In the genomic region with DNA sequence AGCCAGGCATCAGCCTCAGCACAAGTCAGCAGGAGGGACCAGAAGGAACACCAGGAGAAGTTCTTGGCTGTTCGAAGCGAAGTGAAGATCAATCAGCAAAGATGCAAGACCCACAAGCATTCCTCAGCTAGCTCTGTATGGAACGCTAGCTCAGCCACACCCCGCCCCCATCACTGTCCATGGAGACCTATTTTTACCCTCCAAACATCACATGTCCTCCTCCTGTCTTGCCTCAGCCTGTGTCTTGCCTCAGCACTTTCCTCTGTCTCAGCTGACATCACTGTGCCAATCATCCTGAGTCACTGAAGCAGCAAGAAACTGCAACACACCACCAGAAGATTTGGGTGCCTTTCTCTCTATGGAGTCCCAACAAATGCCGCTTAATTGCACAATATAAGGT, we compare ENCODE assay signal across 27 mouse cellular contexts.
DNase-seq lines count a peak whose midpoint lies in the region; ATAC-seq lines count a peak whose summit lies in the region.
"Had no signal": no experiment of that assay in that cellular context is flagged by ENCODE, and none has a peak within 500 bp of the region (broad histone marks: within the 10 kb centered on the region; RNA-seq: fewer than 3 reads in every experiment).

No protein-coding gene starts in this region.

- peak; percentile 89 for DNase-seq in heart, adult 11 months
- no peak for DNase-seq in heart, postnatal 25 days (ENCODE audit: low spot score)
- DNase-seq in midbrain, embryonic 11.5 days (ENCODE audit: low spot score, missing footprints), result no peak
- DNase-seq in lung, postnatal 14 days, result no peak
- DNase-seq: adrenal gland, postnatal 25 days; cerebellum, adult 11-12 months; cerebellum, adult 9-11 months; kidney, postnatal 14 days; layer of hippocampus, adult 9-11 months; liver, embryonic 13.5 days; lung, adult 18-20 months; midbrain, embryonic 14.5 days; spleen, adult 18-20 months; thymus, adult 18-20 months; thymus, postnatal 25 days had no signal

- no peaks in the 10 kb centered on the region for H3K36me3 ChIP-seq in heart, embryonic 11.5 days (ENCODE audit: control insufficient read depth, insufficient read depth, low read length)
- no peaks in the 10 kb centered on the region for H3K36me3 ChIP-seq in heart, embryonic 16.5 days (ENCODE audit: control insufficient read depth, insufficient read depth)
- no peaks in the 10 kb centered on the region for H3K36me3 ChIP-seq in neural tube, embryonic 15.5 days
- H3K36me3 ChIP-seq in midbrain, embryonic 11.5 days (ENCODE audit: control insufficient read depth, insufficient read depth, low read length), result no peaks in the 10 kb centered on the region
- H3K36me3 ChIP-seq: embryonic facial prominence, embryonic 13.5 days; forebrain, embryonic 10.5 days; forebrain, embryonic 15.5 days; hindbrain, embryonic 13.5 days; limb, embryonic 10.5 days; limb, embryonic 15.5 days; liver, embryonic 13.5 days had no signal

- H3K4me3 ChIP-seq in heart, embryonic 11.5 days (ENCODE audit: low read depth, low read length), result no peak overlapping the region
- H3K4me3 ChIP-seq in heart, embryonic 16.5 days (ENCODE audit: low read length), result no peak overlapping the region
- no peak overlapping the region for H3K4me3 ChIP-seq in neural tube, embryonic 15.5 days (replicated peaks)
- no peak overlapping the region for H3K4me3 ChIP-seq in midbrain, embryonic 11.5 days (ENCODE audit: low read depth, low read length)
- H3K4me3 ChIP-seq: embryonic facial prominence, embryonic 13.5 days; forebrain, embryonic 10.5 days; forebrain, embryonic 15.5 days; hindbrain, embryonic 13.5 days; limb, embryonic 10.5 days; limb, embryonic 15.5 days; liver, embryonic 13.5 days had no signal

- H3K27me3 ChIP-seq in heart, embryonic 11.5 days (ENCODE audit: control insufficient read depth, insufficient read depth, low read length), result no peaks in the 10 kb centered on the region
- H3K27me3 ChIP-seq in heart, embryonic 16.5 days (ENCODE audit: control insufficient read depth, insufficient read depth, low read length), result no peaks in the 10 kb centered on the region
- no peaks in the 10 kb centered on the region for H3K27me3 ChIP-seq in neural tube, embryonic 15.5 days (replicated peaks)
- no peaks in the 10 kb centered on the region for H3K27me3 ChIP-seq in midbrain, embryonic 11.5 days (ENCODE audit: control insufficient read depth, insufficient read depth, low read length)
- H3K27me3 ChIP-seq: embryonic facial prominence, embryonic 13.5 days; forebrain, embryonic 15.5 days; hindbrain, embryonic 13.5 days; limb, embryonic 15.5 days; liver, embryonic 13.5 days had no signal

- H3K27ac ChIP-seq in heart, embryonic 11.5 days (ENCODE audit: low read depth, low read length), result no peak overlapping the region; the same call in 1 of the 2 replicates
- H3K27ac ChIP-seq in heart, embryonic 16.5 days (ENCODE audit: low read length), result no peak overlapping the region
- no peak overlapping the region for H3K27ac ChIP-seq in neural tube, embryonic 15.5 days (replicated peaks)
- no peak overlapping the region for H3K27ac ChIP-seq in midbrain, embryonic 11.5 days (ENCODE audit: low read depth, low read length)
- H3K27ac ChIP-seq: embryonic facial prominence, embryonic 13.5 days; forebrain, embryonic 10.5 days; forebrain, embryonic 15.5 days; hindbrain, embryonic 13.5 days; limb, embryonic 10.5 days; limb, embryonic 15.5 days; liver, embryonic 13.5 days; stomach, postnatal 0 days had no signal

- H3K4me1 ChIP-seq in heart, embryonic 11.5 days (ENCODE audit: control insufficient read depth, insufficient read depth, low read length), result no peaks in the 10 kb centered on the region
- peaks cover 2% of the 10 kb centered on the region; the same call in 1 of the 2 replicates for H3K4me1 ChIP-seq in heart, embryonic 16.5 days (ENCODE audit: control insufficient read depth, insufficient read depth, low read length)
- H3K4me1 ChIP-seq in neural tube, embryonic 15.5 days, result no peaks in the 10 kb centered on the region
- no peaks in the 10 kb centered on the region for H3K4me1 ChIP-seq in midbrain, embryonic 11.5 days (ENCODE audit: control insufficient read depth, insufficient read depth, low read length)
- H3K4me1 ChIP-seq: embryonic facial prominence, embryonic 13.5 days; forebrain, embryonic 10.5 days; forebrain, embryonic 15.5 days; hindbrain, embryonic 13.5 days; limb, embryonic 10.5 days; limb, embryonic 15.5 days; liver, embryonic 13.5 days had no signal

- peak overlapping the region; percentile 11; the same call in 1 of the 2 replicates for H3K4me2 ChIP-seq in heart, embryonic 11.5 days
- H3K4me2 ChIP-seq in heart, embryonic 16.5 days (ENCODE audit: low read depth, low read length), result peak overlapping the region; percentile 23
- H3K4me2 ChIP-seq in neural tube, embryonic 15.5 days, result no peak overlapping the region
- H3K4me2 ChIP-seq in midbrain, embryonic 11.5 days, result no peak overlapping the region
- H3K4me2 ChIP-seq: embryonic facial prominence, embryonic 13.5 days; forebrain, embryonic 15.5 days; hindbrain, embryonic 13.5 days; limb, embryonic 15.5 days; liver, embryonic 13.5 days had no signal

- ATAC-seq in heart, embryonic 11.5 days (replicated peaks; ENCODE audit: insufficient number of reproducible peaks, low FRiP score, low TSS enrichment), result no peak
- ATAC-seq in heart, embryonic 16.5 days (replicated peaks; ENCODE audit: extremely low read depth, insufficient read depth, low FRiP score), result peak; percentile 82
- no peak for ATAC-seq in neural tube, embryonic 15.5 days (ENCODE audit: low FRiP score)
- ATAC-seq in midbrain, embryonic 11.5 days (ENCODE audit: low FRiP score), result no peak
- ATAC-seq: forebrain, embryonic 15.5 days; intestine, postnatal 0 days; lung, postnatal 0 days had no signal

- no peaks in the 10 kb centered on the region for H3K9me3 ChIP-seq in heart, embryonic 11.5 days (replicated peaks; ENCODE audit: control insufficient read depth, low read length)
- 0 out of 2 replicates have a peak, but pooled peaks cover 3% of the 10 kb centered on the region for H3K9me3 ChIP-seq in heart, embryonic 16.5 days (replicated peaks; ENCODE audit: control insufficient read depth, low read length)
- H3K9me3 ChIP-seq in neural tube, embryonic 15.5 days (replicated peaks), result no peaks in the 10 kb centered on the region
- H3K9me3 ChIP-seq in midbrain, embryonic 11.5 days (ENCODE audit: control insufficient read depth, low read length), result no peaks in the 10 kb centered on the region
- H3K9me3 ChIP-seq: embryonic facial prominence, embryonic 13.5 days; forebrain, embryonic 10.5 days; forebrain, embryonic 15.5 days; hindbrain, embryonic 13.5 days; limb, embryonic 10.5 days; limb, embryonic 15.5 days; liver, embryonic 13.5 days had no signal

- no peak overlapping the region for H3K9ac ChIP-seq in heart, embryonic 11.5 days (ENCODE audit: low read depth, low read length)
- no peak overlapping the region for H3K9ac ChIP-seq in heart, embryonic 16.5 days (ENCODE audit: low read length)
- H3K9ac ChIP-seq in neural tube, embryonic 15.5 days (replicated peaks), result no peak overlapping the region
- H3K9ac ChIP-seq in midbrain, embryonic 11.5 days (ENCODE audit: low read length), result no peak overlapping the region
- H3K9ac ChIP-seq: embryonic facial prominence, embryonic 13.5 days; forebrain, embryonic 15.5 days; hindbrain, embryonic 13.5 days; limb, embryonic 15.5 days; liver, embryonic 13.5 days had no signal

- WGBS in heart, embryonic 11.5 days (ENCODE audit: insufficient replicate concordance), result 52% methylated on average over 5 of the region's 5 CpGs
- WGBS in heart, embryonic 16.5 days, result 68% methylated on average over 5 of the region's 5 CpGs
- WGBS in neural tube, embryonic 15.5 days, result 98% methylated on average over 5 of the region's 5 CpGs
- WGBS in midbrain, embryonic 11.5 days, result 91% methylated on average over 5 of the region's 5 CpGs

- intact Hi-C loops in heart, postnatal 25 days (cut with DNase I), result no loop called here

Comparison
In these comparisons a context has a peak if more than half of its experiments do, and no peak if none do; other contexts are left out.
1. H3K4me2 ChIP-seq: peak in heart, embryonic 11.5 days (single experiment) and heart, embryonic 16.5 days (single experiment); none in neural tube, embryonic 15.5 days (single experiment) and midbrain, embryonic 11.5 days (single experiment).